Mouse (Mus musculus) G1E (cell line): ENCODE data around the gene D10Jhu81e.

ENCODE experiments used
- CTCF ChIP-seq: IDR thresholded peaks from 2 replicates; pipeline ENCODE4 v1.5.1; 2012; ENCODE audit warnings: low read depth, low read length, inconsistent platforms, mixed read lengths
- GATA1 ChIP-seq: IDR thresholded peaks from 2 replicates; pipeline ENCODE4 v1.6.1; 2012; ENCODE audit warnings: borderline replicate concordance, low read length, inconsistent platforms, mixed read lengths
- TAL1 ChIP-seq: conservative IDR thresholded peaks from 2 replicates; pipeline ENCODE4 v1.6.1; 2012; ENCODE audit warnings: low read depth, low read length, inconsistent platforms, mixed read lengths

DNA sequence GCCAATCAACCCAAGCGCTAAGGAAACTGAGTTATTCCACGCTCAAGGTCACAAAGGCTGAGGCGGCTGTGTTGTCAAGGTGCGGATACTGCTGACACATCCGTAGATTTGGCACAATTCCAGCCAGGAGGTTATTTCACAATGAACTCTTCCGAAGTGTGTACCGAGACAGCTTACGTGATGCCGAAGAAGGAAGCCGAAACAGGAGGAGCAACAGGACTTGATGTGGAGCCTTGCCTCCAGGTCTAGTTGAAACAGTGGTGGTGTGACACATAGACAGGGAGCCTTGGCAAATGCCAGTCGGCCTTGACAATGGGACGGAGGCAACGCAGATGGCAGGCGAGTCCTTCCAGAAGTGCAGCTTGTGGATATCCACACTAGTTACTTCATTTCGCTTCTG lies 11.5 kb downstream of the D10Jhu81e start:
- TF ChIP-seq CTCF (no peak), TAL1 (no peak), GATA1 (no peak)
